Mouse (Mus musculus) megakaryocyte, embryonic 14.5 days (primary cell): ENCODE measurements around the gene Ints13. TPM values are rescaled to one million over a fixed set of nuclear protein-coding genes. Genes with fewer than 3 reads are reported as not detected.

Experiments used
- H3K27me3 ChIP-seq: replicated peaks from 2 replicates; pipeline ENCODE3; 2012; ENCODE audit warnings: inconsistent platforms
- H3K36me3 ChIP-seq: replicated peaks from 2 replicates; pipeline ENCODE3; 2012; ENCODE audit warnings: low read length, inconsistent platforms, mixed read lengths
- H3K4me1 ChIP-seq: 2 replicates; pipeline ENCODE4 v1.6.1; 2012; ENCODE audit warnings: inconsistent platforms
- H3K4me3 ChIP-seq: replicated peaks from 2 replicates; pipeline ENCODE3; 2012; ENCODE audit warnings: moderate library complexity, mild to moderate bottlenecking, inconsistent platforms
- H3K9me3 ChIP-seq: 2 replicates; pipeline ENCODE4 v1.6.1; 2012; ENCODE audit warnings: inconsistent platforms
- FLI1 ChIP-seq: IDR thresholded peaks from 2 replicates; pipeline ENCODE4 v1.6.1; 2012; ENCODE audit warnings: low read length, inconsistent platforms, mixed read lengths
- GATA1 ChIP-seq: IDR thresholded peaks from 3 replicates; pipeline ENCODE4 v1.6.1; 2012; ENCODE audit warnings: mixed read lengths, low read length, inconsistent platforms, borderline replicate concordance
- polyA plus RNA-seq: library from polyadenylated mRNA; stranded (reverse); fragments of >175 nt; gene quantifications from 2 replicates; pipeline ENCODE4 v1.2.3, GENCODE M21; 2012; ENCODE audit warnings: low replicate concordance; ENCODE audit not compliant: insufficient read depth

Gene Ints13
- polyA plus RNA-seq, result 2.1 and 44.0 TPM in 2 replicates

DNA sequence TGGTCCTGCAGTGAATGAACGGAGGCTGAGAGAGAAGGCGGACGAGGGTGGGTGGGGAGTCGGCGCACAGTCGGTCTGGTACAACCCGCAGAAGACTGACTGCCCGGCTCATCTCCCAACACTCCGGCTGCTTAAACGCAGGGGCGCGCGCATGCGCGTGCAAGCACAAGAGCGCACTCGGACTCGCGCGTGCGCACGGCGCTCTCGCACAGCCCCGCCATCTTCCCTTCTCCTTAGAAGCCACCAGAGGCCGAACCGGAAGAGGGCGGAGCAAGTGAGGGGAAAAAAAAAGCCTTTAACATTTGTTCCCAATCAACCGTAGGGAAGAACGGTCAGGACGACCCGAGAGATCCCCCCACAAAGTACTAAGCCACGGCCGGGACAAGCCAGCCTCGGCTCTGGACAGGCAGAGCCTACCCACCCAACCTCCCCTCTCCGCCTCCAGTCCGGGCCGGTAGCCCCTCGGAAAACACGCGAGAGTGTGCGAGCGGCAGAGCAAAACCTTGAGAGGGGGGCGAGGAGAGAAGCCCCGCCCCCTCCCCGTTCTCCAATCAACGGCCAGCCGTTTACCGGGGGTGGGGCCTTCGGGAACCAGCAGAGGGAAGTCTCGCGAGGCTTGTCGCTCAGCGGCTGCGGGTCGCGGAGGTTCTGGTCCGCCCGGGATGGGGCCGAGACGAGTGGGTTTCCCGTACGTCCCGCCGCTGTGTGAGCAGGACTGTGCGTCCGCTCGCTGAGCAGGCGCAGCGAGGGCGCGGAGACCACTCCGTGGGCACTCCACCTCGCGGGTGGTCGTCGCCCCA lies at the start of gene Ints13:
Ints13 (minus strand) TSS at position 526 of the 800 bp plus-strand sequence.
- peaks cover 44% of the 10 kb centered on the region for H3K4me1 ChIP-seq

DNA sequence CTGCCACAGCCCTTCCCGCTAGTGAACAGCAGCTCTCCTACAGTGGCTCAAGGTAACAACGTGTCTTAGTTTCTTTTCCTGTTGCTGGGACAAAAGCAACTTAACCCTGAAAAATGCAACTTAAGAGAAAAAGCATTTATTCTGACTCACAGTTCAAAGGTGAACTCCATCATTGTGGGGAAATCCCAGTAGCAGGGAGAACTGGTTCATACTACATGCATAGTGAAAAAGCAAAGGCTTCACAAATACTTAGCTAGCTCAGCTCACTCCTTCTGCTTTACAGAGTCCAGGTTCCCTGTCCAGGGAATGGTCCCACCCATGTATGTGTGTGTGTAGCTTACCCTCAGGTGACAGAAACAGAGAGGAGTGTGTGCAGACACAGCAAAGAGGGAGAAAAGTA lies 39.0 kb upstream of the Ints13 start:
- Histone ChIP-seq H3K27me3 (no peaks in the 10 kb centered on the region), H3K36me3 (peaks cover 99% of the 10 kb centered on the region), H3K4me1 (peaks cover 29% of the 10 kb centered on the region), H3K4me3 (no peak overlapping the region), H3K9me3 (no peaks in the 10 kb centered on the region)
- TF ChIP-seq GATA1, result no peak
- no peak for TF ChIP-seq FLI1

More for the DNA sequence above, at the start of gene Ints13:
- Histone ChIP-seq H3K36me3 (peaks cover 33% of the 10 kb centered on the region), H3K9me3 (no peaks in the 10 kb centered on the region), H3K4me3 (peak within 1 kb of the TSS; percentile 93), H3K27me3 (no peaks in the 10 kb centered on the region)
- TF ChIP-seq FLI1 (no peak), GATA1 (no peak)

DNA sequence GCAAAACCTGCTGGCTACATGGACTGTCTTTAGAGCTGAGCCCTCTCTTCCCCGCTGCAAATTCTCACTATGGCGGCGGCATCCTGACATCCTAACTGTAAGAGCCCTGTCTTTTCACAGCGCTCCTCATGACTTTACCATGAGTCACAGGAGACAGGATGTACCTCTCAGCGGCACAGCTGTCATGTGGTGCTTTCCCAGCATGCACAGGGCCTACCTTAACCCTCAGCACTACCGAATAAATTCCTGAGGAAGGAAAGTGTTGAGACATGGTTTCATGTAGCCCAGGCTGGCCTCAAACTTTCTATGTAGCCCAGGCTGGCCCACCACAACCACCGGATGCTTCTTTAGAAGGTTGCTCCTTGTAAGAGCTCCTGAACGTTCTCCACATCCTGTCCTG lies 38.3 kb upstream of the Ints13 start:
- Histone ChIP-seq H3K36me3 (peaks cover 95% of the 10 kb centered on the region), H3K27me3 (no peaks in the 10 kb centered on the region), H3K4me3 (no peak overlapping the region), H3K4me1 (peaks cover 29% of the 10 kb centered on the region), H3K9me3 (no peaks in the 10 kb centered on the region)
- TF ChIP-seq GATA1 (no peak), FLI1 (no peak)

DNA sequence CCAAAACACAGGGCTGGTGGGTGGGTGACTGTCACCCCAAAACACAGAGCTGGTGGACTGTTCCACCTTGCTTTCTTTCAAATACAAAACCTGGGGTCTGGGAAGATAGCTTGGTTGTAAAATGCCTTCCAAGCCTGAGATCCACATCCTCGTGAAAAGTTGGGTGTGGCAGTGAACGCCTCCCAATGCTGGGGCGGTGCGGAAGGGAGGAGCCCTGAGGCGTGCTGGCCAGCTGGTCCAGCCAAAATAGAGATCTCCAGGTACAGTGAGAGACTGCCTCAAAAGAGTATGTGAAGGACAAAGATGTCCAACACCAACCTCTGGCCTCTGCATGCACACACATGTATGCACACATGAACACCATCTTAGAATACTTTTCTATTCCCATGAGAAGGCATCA lies 36.9 kb upstream of the Ints13 start:
- no peak overlapping the region for H3K4me3 ChIP-seq
- peaks cover 95% of the 10 kb centered on the region for H3K36me3 ChIP-seq
- TF ChIP-seq GATA1 (no peak), FLI1 (no peak)
- no peaks in the 10 kb centered on the region for H3K27me3 ChIP-seq
- H3K4me1 ChIP-seq, result peaks cover 29% of the 10 kb centered on the region
- H3K9me3 ChIP-seq, result no peaks in the 10 kb centered on the region

DNA sequence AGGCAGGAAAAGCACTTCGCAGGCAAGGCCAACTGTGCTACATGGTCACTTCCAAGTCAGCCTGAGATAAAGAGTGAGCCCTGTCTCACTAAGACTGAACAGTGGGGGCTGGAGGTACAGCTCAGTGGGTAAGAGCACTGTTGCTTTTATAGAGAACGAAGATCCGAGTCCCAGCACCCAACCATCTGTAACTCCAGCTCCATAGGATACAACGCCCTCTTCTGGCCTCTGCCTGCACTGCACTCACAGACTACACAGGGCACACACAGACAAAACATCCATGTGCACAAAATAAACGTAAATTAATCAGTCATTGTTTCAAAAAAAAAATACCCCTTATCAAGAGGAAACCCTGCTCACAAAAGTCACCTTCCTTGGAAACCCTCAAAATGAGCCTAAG lies 36.3 kb upstream of the Ints13 start:
- no peaks in the 10 kb centered on the region for H3K9me3 ChIP-seq
- TF ChIP-seq FLI1 (no peak), GATA1 (no peak)
- peaks cover 97% of the 10 kb centered on the region for H3K36me3 ChIP-seq
- H3K27me3 ChIP-seq, result no peaks in the 10 kb centered on the region
- peaks cover 29% of the 10 kb centered on the region for H3K4me1 ChIP-seq
- H3K4me3 ChIP-seq, result no peak overlapping the region

DNA sequence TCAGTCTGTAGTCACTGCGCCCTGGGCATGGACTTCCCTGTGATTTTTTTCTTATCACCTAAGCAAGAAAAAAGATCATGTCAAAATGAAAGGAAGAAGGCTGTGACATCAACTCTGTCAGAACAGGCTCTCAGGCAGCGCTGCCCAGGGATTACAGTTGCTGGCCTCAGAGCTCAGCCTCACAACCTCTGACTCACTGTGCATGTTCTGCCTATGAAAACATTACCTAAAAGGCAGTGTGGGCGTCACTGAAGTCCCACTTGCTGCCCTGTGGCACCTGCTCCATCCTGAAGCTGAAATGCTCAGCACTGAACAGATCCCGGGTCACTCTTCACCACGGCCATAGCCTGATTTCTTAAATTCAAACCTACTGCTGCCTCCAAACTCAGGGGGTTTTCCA lies 35.1 kb upstream of the Ints13 start:
- H3K4me3 ChIP-seq, result no peak overlapping the region
- H3K36me3 ChIP-seq, result peaks cover 97% of the 10 kb centered on the region
- peaks cover 35% of the 10 kb centered on the region for H3K4me1 ChIP-seq
- TF ChIP-seq GATA1 (no peak), FLI1 (no peak)
- H3K27me3 ChIP-seq, result no peaks in the 10 kb centered on the region
- H3K9me3 ChIP-seq, result no peaks in the 10 kb centered on the region

DNA sequence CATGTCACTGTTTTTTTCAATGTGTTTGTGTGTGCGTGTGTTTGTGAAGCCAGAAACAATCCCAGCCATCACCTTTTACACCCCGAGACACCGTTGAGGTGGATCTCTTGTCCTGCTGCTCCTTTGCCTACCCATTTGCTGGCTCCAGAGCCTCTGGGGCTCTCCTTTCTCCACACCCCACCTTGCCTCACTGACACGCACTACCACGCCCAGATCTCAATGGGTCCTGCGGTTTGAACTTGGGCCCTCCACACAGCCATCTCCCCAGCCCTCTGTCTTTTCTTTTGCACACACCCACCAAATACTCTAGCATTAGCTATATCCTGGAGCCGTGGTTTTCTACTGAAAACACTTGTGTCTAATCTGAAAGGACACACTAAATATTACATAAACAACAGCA lies 34.3 kb upstream of the Ints13 start:
- Histone ChIP-seq H3K36me3 (peaks cover 97% of the 10 kb centered on the region), H3K9me3 (no peaks in the 10 kb centered on the region), H3K27me3 (no peaks in the 10 kb centered on the region), H3K4me1 (peaks cover 27% of the 10 kb centered on the region), H3K4me3 (no peak overlapping the region)
- TF ChIP-seq GATA1 (no peak), FLI1 (no peak)

DNA sequence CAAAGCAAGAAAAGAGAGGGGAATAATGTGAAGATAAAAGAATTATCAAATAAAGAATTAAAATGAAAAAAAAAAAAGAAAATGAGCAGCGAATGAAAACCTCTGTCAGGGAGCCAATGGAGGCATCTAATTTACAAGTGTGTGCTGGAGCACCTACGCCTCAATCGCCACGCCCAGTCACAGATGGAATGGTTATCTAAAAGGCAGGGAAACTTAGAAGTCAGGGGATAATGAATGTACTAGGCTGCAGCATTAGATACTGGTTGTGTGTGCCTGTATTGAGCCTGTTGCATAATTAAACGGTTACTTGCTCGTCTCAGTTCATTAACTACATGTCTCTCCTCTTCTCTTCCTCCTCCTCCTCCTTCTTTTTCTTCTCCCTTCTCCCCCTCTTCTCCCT lies 33.8 kb upstream of the Ints13 start:
- peaks cover 97% of the 10 kb centered on the region for H3K36me3 ChIP-seq
- H3K4me1 ChIP-seq, result peaks cover 22% of the 10 kb centered on the region
- no peak overlapping the region for H3K4me3 ChIP-seq
- H3K9me3 ChIP-seq, result no peaks in the 10 kb centered on the region
- no peak for TF ChIP-seq GATA1
- no peak for TF ChIP-seq FLI1
- H3K27me3 ChIP-seq, result no peaks in the 10 kb centered on the region

DNA sequence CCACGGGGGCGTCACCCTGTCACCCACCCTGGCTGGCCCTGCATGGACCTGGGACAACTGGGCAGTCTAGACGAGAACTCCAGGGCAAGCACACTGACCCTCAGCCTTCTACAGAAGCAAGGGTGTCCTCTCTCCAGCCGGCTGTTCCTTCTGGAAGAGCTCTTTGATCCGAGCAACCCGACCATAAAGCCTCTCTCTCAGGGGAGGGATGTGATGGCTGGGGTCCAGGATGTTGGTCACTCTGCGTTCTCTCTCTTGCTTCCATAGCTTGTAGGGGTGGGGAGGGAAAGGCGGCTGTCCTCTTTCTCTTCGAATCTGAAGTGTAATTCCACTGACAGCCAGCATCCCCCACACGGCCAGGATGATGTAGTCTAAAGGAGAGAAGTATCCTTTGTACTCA lies 26.0 kb upstream of the Ints13 start:
- peaks cover 98% of the 10 kb centered on the region for H3K36me3 ChIP-seq
- H3K9me3 ChIP-seq, result no peaks in the 10 kb centered on the region
- no peaks in the 10 kb centered on the region for H3K27me3 ChIP-seq
- H3K4me1 ChIP-seq, result peaks cover 9% of the 10 kb centered on the region; the same call in 1 of the 2 replicates
- no peak overlapping the region for H3K4me3 ChIP-seq
- TF ChIP-seq FLI1 (no peak), GATA1 (no peak)

DNA sequence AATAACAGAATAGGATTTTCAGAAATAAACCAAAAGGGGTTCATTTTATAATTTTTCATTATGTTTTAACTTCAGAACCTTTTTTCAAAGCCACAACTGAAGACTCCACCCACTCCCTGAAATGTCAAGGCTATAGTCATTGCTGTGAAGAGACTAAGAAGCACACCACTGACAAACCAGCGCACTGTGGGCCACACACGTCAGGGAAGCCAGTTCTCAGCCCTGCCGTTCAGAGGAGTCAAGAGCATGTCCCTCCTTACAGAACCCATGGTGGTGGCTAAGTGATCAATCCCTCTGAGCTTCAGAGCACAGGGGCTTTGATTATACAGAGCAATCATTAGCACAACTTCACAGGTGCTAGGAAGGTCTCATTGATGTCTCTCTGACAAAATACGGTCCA lies 25.0 kb upstream of the Ints13 start:
- H3K9me3 ChIP-seq, result no peaks in the 10 kb centered on the region
- no peak overlapping the region for H3K4me3 ChIP-seq
- peaks cover 3% of the 10 kb centered on the region; the same call in 1 of the 2 replicates for H3K4me1 ChIP-seq
- no peaks in the 10 kb centered on the region for H3K27me3 ChIP-seq
- peaks cover 97% of the 10 kb centered on the region for H3K36me3 ChIP-seq
- TF ChIP-seq FLI1, result no peak
- no peak for TF ChIP-seq GATA1

DNA sequence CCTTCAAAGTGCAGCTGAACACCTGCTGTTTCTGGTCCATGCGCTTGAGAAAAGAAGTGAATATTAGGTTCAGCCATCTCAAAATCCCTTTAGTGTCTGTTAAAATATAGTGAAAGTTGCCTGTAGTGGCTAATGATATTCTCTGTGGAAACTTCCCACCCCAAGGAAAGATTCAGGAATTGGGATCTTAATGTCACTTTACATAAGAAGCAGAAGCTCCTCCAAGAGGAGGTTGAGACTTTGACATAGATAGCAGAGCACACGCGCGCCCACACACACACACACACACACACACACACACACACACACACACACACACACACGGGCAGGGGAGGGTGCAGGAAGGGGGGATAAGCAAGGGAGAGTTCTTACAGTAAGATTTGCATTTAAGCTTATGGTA lies 7.5 kb upstream of the Ints13 start:
- H3K4me1 ChIP-seq, result peaks cover 50% of the 10 kb centered on the region
- H3K9me3 ChIP-seq, result no peaks in the 10 kb centered on the region
- H3K36me3 ChIP-seq, result peaks cover 79% of the 10 kb centered on the region
- H3K4me3 ChIP-seq, result no peak overlapping the region
- no peaks in the 10 kb centered on the region for H3K27me3 ChIP-seq
- TF ChIP-seq GATA1 (no peak), FLI1 (no peak)
